Mouse (Mus musculus) cortical plate, adult 2 months (tissue): Measurements from ENCODE around the gene Ckap4.

Experiments
- CTCF ChIP-seq: fragments of 200-500 bp; IDR thresholded peaks from 2 replicates; pipeline ENCODE4 v1.5.1; 2011; ENCODE audit warnings: mild to moderate bottlenecking, control low read depth, low read length; ENCODE audit not compliant: insufficient read depth; ENCODE audit errors: extremely low read depth
- POLR2A ChIP-seq: fragments of 200-500 bp; IDR thresholded peaks from 2 replicates; pipeline ENCODE4 v1.6.1; 2011; ENCODE audit warnings: mild to moderate bottlenecking, low read length, control low read depth; ENCODE audit not compliant: insufficient read depth; ENCODE audit errors: extremely low read depth

- TF ChIP-seq POLR2A: no peak
- TF ChIP-seq CTCF: no peak
These were observed 5.8 kb upstream of the Ckap4 start for GRCm38 (mm10) chr10:84539651-84540050.
